Mouse (Mus musculus) heart, postnatal 36 days (tissue): ENCODE data around the gene Crtc2. TPM values are rescaled to one million over a fixed set of nuclear protein-coding genes. Genes with fewer than 3 reads are reported as not detected.

ENCODE experiments used
- DNase-seq, 2 experiments: peaks; one replicate each; pipeline ENCODE4 v3.0.0; 2021 to 2022
- intact Hi-C: fragments of 180-260 bp; cut with DNase I; formaldehyde crosslinking; loops from one replicate; pipeline ENCODE4 v1.15.1; 2025
- microRNA-seq, 2 experiments: library from miRNA; unstranded; fragments of <30 nt; microRNA quantifications; one replicate each; pipeline ENCODE4 v1.2.0; 2021; ENCODE audit warnings: borderline number of aligned reads in 2 of 2
- total RNA-seq, 2 experiments: library from RNA; stranded (reverse); gene quantifications; 2 replicates each; pipeline ENCODE4 v1.2.3; 2021

Crtc2 gene
- total RNA-seq, 2 experiments from 2014 or later, result 18.2 to 20.8 TPM

DNA sequence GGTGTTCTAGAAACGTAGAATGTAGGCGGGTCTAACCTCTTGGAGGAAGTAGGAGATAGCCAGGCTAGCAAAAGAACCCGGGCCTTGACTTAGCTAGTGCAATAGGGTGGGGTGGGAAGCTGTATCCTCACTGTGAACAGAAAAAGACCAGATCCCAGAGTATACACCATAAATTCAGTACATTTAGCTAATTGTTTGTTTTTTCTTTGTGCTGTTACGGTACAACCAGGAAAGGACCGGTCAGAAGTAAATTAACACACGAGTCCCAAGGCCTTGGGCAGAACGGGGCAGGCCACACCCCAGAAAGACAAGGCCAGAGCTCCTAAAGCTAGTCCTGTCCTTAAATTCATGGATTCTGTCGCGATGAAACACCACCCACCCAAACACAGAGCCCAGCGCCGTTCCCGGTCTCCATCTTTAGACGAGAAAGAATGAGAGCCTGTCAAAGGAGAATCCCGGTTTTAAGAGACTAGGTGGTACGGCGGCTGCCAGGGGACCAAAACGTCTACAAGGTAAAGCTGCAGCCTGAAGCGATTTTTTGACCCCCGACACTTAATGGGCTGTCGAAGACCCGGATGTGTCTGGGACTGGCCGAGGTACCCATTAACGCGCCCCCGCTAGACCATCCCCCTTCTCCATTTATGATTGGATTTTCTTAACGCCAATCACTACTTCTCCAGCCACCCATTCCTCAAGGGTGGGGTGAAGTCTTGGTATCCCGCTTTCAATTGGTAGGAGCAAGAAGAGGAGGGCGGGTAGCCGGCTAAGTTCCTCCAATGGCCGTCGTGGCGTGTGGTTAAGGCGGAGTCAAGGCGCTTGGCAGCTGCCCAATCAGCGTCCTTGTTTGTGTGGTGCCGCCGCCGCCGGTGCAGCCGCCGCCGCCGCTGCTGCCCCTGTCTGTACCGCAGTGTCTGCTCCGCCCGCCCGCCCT, 38.6 kb downstream of the Crtc2 start, which contains the start of gene Gatad2b:
Gatad2b (plus strand) TSS at position 834 of the 931 bp plus-strand sequence.
- DNase-seq, result peak; percentile 97
- intact Hi-C loops, result loop anchor here (1.0 kb wide), 1 partner anchor 27 kb away; the partner anchor contains the start of gene Dennd4b

DNA sequence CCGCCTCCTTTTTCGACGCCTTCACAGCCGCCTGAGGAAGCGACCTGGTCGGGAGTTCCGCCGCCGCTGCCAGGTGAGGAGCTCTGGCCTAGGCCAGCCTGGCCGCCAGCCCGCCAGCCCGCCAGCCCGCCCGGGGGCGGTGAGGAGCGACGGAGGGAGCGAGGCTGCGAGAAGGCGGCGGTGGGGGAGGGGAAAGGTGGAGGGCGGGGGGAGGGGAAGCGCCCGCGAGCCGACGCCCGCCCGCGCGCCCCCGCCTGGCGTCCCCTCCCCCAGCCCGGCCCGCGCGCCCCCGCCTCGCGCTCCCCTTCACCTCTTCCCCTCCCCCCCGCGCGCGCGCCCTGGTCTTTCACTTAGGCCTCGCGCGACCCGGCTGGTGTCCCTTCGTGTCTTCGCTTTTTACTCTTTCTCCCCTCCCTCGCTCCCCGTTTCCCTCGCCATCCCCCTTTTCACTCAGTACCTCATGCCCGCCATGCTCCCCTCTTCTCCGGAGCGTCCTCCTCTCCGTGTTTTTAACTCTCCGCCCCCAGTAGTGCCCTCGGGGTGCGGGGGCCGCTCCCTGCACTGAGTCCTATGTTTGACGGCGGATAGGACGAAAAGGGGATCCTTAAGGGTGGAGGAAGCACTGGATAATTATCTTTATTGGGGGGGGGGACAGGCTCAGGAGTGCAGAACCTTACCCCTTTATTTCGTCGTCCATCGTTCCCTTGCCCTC, 39.5 kb downstream of the Crtc2 start:
- peak in 1 of 2 experiments; percentile 50 for DNase-seq
- intact Hi-C loops, result no loop called here

DNA sequence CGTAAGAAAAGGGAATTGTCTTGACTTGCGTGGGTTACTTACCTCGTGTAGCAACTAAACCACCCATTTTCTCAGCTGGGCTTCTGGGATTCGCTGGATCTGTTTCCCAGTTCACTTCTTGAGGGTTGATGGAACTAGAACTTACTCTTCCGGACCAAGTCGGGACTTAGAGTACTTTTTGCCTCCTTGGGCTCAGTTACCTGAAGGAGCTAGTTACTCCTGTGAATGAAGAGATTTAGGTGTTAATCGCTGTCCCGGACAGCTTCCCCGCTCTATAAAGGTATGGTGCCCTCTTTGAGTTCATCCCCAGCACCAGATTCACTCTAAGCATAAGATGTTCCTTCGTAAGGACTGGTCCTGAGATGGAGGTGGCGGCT, 40.1 kb downstream of the Crtc2 start:
- intact Hi-C loops, result no loop called here
- DNase-seq, result peak; percentile 9 to 13

DNA sequence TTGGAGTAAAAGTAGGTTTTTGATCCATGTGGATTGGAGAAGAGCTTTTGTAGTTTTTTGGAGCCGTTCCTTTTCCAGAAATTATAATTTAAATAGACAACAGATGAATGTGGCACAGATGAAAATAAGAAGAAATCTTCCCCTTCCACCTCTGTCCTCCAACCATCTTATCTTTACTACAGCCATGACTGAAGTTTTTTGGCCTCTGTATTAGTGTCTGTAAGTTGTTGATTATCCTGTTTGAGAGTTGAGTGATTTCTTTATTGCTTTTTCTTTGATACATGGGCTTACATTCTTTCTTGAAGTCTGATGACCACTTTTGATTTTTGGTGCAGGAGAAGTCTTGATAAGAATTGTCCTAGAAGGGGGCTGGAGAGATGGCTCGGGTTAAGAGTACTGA, 40.7 kb downstream of the Crtc2 start:
- no peak for DNase-seq

DNA sequence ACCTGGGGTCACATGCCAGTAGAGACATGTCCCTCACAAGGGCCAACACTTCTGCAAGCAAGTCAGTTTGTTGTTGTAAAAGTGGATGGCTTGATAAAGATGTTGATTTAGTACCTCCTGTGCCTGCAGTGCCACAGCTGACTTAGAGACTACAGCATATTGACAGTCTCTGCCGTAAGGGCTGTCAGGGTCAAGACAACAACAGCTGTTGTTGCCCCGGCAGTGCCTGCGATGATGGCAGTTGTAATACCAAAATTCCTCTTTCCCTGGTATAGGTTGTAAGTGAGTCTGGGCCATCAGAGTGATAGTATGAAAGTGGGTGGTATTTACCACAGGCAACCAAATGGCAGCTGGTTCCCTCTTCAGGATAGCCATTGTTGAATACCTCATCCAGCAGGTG, 51.8 kb downstream of the Crtc2 start:
- intact Hi-C loops, result no loop called here
- no peak for DNase-seq

More for the DNA sequence above, 40.7 kb downstream of the Crtc2 start:
- intact Hi-C loops, result no loop called here

DNA sequence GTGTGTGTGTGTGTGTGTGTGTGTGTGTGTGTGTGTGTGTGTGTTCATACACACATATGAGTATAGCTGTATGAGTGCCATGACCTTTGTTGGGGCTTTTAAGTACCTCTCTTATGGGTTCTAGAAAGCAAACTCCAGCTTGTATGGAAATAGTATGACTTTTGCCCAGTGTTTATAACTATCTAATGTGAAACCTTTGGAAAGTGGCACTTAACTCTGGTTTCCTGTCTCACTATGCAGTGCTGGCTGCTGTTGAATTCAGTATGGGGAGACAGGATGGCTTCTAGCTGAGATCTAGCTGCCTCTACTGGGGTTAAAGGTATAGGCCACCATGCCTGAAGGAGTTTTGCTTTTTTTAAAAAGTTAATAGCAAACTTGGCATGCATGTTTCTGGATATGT, 55.6 kb downstream of the Crtc2 start:
- no peak for DNase-seq
- intact Hi-C loops, result no loop called here

DNA sequence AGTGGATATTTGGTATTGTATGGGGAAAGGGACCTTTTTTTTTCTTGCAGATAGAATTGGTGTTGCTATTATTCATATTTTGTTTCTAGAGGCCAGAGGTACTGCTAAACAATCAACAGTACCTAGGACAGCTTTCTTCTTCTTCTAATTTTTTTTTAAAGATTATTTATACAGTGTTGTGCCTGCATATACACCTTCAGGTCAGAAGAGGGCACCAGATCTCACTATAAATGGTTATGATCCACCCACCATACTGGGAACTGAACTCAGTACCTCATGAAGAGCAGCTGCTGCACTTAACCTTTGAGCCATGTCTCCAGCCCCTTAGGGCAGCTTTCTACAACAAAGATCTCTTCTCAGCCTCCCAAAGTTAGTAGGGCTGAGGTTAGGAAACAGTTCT, 59.4 kb downstream of the Crtc2 start:
- no peak for DNase-seq
- intact Hi-C loops, result no loop called here

Small RNAs within 50 kb of the gene (microRNA-seq; reads per million reads assigned to microRNA genes)
- 0 reads per million in 2 experiments for gene Mir7012

Other genes with a start within 250 kb of the Crtc2 start
- 10 to 100 TPM; 84.0 to 87.6 TPM for gene 4933434E20Rik, start 202.5 kb upstream of the Crtc2 start, total RNA-seq
- 100 to 1,000 TPM; 101 to 121 TPM for gene Ubap2l, start 201.5 kb upstream of the Crtc2 start, total RNA-seq
- 10 to 100 TPM; 50.9 to 56.1 TPM for gene Tpm3, start 181.5 kb upstream of the Crtc2 start, total RNA-seq
- gene Nup210l, start 150.0 kb upstream of the Crtc2 start, total RNA-seq, result under 1 TPM; 0.11 TPM
- 1,000 to 10,000 TPM; 1,069 to 1,145 TPM for gene Rps27, start 40.5 kb upstream of the Crtc2 start, total RNA-seq
- gene Rab13, start 40.5 kb upstream of the Crtc2 start, total RNA-seq, result 1 to 10 TPM; 6.8 to 7.5 TPM
- 10 to 100 TPM; 43.8 to 48.9 TPM for gene Jtb, start 22.6 kb upstream of the Crtc2 start, total RNA-seq
- gene Creb3l4, start 10.7 kb upstream of the Crtc2 start, total RNA-seq, result not detected
- 10 to 100 TPM; 82.5 to 90.4 TPM for gene Slc39a1, start 6.0 kb upstream of the Crtc2 start, total RNA-seq
- 10 to 100 TPM; 34.0 to 34.5 TPM for gene Dennd4b, start 11.0 kb downstream of the Crtc2 start, total RNA-seq
- gene Gatad2b, start 39.0 kb downstream of the Crtc2 start, total RNA-seq, result 10 to 100 TPM; 50.1 to 50.7 TPM
- gene Slc27a3, start 135.8 kb downstream of the Crtc2 start, total RNA-seq, result under 1 TPM; 0.54 to 1.00 TPM
- 10 to 100 TPM; 23.7 to 27.9 TPM for gene Ints3, start 179.5 kb downstream of the Crtc2 start, total RNA-seq
- 10 to 100 TPM; 19.9 to 21.3 TPM for gene Npr1, start 211.7 kb downstream of the Crtc2 start, total RNA-seq
- 10 to 100 TPM; 29.6 to 32.2 TPM for gene Ilf2, start 222.0 kb downstream of the Crtc2 start, total RNA-seq
- 10 to 100 TPM; 61.0 to 71.3 TPM for gene Snapin, start 236.9 kb downstream of the Crtc2 start, total RNA-seq